Mouse (Mus musculus): ENCODE measurements around the gene Primpol. TPM values are rescaled to one million over a fixed set of nuclear protein-coding genes. Genes with fewer than 3 reads are reported as not detected.

Gene Primpol
- polyA plus RNA-seq, 1 experiment from 2014 or later: 10.0 TPM

DNA sequence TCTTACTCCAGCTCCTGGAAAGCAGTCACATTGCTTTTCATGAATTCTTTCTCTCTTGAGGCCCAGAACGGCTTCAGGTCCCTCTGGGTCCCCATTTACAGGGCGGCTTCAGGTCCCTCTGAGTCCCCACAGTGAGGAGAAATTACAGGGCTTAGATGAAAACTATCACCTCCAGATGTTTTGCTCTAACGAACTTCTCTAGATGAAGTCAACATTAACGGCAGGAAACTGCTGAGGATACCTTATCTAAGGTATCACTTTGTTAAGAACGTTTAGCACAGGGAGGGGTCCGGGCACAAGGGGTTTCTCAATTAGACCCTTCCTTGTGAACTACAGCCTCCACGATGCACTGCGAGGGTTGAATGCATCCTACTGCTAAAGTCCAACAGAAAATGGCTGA is 1.1 kb downstream of the Primpol start:
- Histone ChIP-seq H3K4me3 (ENCODE audit: low read depth, low read length) (no peak overlapping the region; the same call in 1 of the 2 replicates), H3K36me3 (ENCODE audit: control insufficient read depth, insufficient read depth, low read length) (no peaks in the 10 kb centered on the region), H3K9ac (ENCODE audit: low read depth, low read length) (no peak overlapping the region), H3K27ac (replicated peaks; ENCODE audit: low read depth, low read length) (no peak overlapping the region), H3K4me1 (ENCODE audit: control insufficient read depth, insufficient read depth, low read length) (peaks cover 19% of the 10 kb centered on the region), H3K27me3 (replicated peaks; ENCODE audit: control insufficient read depth, insufficient read depth, low read length) (no peaks in the 10 kb centered on the region), H3K9me3 (ENCODE audit: control insufficient read depth, low read length) (no peaks in the 10 kb centered on the region), H3K4me2 (ENCODE audit: low read depth, low read length) (peak overlapping the region; percentile 68)
- 78% methylated on average over 8 of the region's 8 CpGs for WGBS
- no peak for DNase-seq (ENCODE audit: low spot score)
- ATAC-seq (ENCODE audit: low read depth): no peak

DNA sequence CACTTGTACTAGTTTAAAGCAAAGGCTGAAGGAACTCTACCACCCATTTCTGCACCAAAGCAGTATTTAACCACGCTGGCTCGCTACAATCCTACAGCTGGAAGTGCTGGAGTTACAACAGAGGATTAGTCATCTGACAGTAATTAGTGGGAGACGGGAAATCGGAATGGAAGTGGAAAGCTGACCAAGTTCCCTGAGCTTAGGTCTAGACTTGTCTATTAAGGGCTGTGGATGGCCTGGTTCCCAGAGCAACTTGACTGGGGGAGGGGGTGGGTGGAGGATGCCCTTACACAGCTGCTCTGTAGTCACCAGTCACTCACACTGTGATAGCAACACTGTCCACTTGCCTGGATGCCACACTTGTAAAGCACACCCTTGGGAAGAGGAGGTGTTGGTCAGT is 3.6 kb downstream of the Primpol start:
- Histone ChIP-seq H3K9me3 (ENCODE audit: control insufficient read depth, low read length) (no peaks in the 10 kb centered on the region), H3K27me3 (replicated peaks; ENCODE audit: control insufficient read depth, insufficient read depth, low read length) (no peaks in the 10 kb centered on the region), H3K36me3 (ENCODE audit: control insufficient read depth, insufficient read depth, low read length) (0 out of 2 replicates have a peak, but pooled peaks cover 6% of the 10 kb centered on the region), H3K4me2 (ENCODE audit: low read depth, low read length) (peak overlapping the region; percentile 20; the same call in 1 of the 2 replicates), H3K4me1 (ENCODE audit: control insufficient read depth, insufficient read depth, low read length) (peaks cover 12% of the 10 kb centered on the region), H3K9ac (ENCODE audit: low read depth, low read length) (no peak overlapping the region; the same call in 1 of the 2 replicates), H3K27ac (replicated peaks; ENCODE audit: low read depth, low read length) (peak overlapping the region; percentile 75), H3K4me3 (ENCODE audit: low read depth, low read length) (no peak overlapping the region)
- WGBS: 19% methylated on average over 4 of the region's 4 CpGs
- ATAC-seq (ENCODE audit: low read depth): peak; percentile 9; the same call in 1 of the 2 replicates
- DNase-seq (ENCODE audit: low spot score): peak; percentile 82

DNA sequence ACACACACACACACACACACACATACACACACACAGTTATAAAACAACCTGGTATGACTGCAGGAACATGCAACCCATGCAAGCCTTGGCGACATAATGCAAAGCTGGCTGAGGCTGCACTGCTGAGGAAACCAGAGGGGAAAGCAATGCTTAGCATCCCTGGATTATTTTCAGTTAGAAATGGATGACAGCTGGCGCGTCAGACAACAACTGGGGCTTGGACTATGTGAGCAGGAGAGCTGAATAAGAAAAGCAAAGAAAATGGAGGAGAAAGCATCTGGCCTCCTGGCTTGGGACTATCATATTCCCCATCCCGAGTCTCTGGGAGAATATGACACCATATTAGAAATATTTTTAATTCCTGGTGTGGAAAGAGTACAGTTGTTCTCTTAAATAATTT is 4.1 kb downstream of the Primpol start:
- H3K36me3 ChIP-seq (ENCODE audit: control insufficient read depth, insufficient read depth, low read length): 0 out of 2 replicates have a peak, but pooled peaks cover 6% of the 10 kb centered on the region
- peaks cover 12% of the 10 kb centered on the region for H3K4me1 ChIP-seq (ENCODE audit: control insufficient read depth, insufficient read depth, low read length)
- H3K27me3 ChIP-seq (replicated peaks; ENCODE audit: control insufficient read depth, insufficient read depth, low read length): no peaks in the 10 kb centered on the region
- WGBS: 26% methylated on average over 4 of the region's 4 CpGs
- DNase-seq (ENCODE audit: low spot score) (peak; percentile 84), ATAC-seq (ENCODE audit: low read depth) (peak; percentile 28)
- H3K9ac ChIP-seq (ENCODE audit: low read depth, low read length): no peak overlapping the region
- H3K9me3 ChIP-seq (ENCODE audit: control insufficient read depth, low read length): no peaks in the 10 kb centered on the region
- H3K4me3 ChIP-seq (ENCODE audit: low read depth, low read length): no peak overlapping the region
- H3K4me2 ChIP-seq (ENCODE audit: low read depth, low read length): 0 out of 2 replicates have a peak overlapping the region, but pooled peaks have one; percentile 20
- H3K27ac ChIP-seq (replicated peaks; ENCODE audit: low read depth, low read length): peak overlapping the region; percentile 75

DNA sequence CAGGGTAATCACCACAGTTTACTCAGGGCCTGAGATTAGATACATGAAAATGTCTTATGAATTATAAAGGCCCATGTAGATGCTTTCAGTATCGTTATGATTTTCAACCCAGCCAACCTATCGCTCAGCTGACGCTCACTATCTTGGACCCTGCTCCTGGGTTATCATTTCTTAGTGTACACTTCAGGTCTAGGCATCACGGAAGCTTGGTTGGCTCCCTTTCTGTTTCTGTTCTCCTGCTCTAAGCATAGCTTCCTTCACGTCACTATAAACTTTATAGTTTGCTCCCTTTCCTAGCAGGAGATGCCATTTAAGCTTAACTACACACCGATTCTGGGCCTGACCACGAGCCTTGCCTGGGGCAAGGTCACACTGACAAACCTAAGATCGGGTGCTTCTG is 5.5 kb downstream of the Primpol start:
- DNase-seq (ENCODE audit: low spot score) (no peak), ATAC-seq (ENCODE audit: low read depth) (no peak)
- WGBS: 85% methylated on average over 8 of the region's 8 CpGs
- Histone ChIP-seq H3K27me3 (replicated peaks; ENCODE audit: control insufficient read depth, insufficient read depth, low read length) (no peaks in the 10 kb centered on the region), H3K9ac (ENCODE audit: low read depth, low read length) (no peak overlapping the region), H3K4me3 (ENCODE audit: low read depth, low read length) (no peak overlapping the region), H3K4me2 (ENCODE audit: low read depth, low read length) (no peak overlapping the region), H3K36me3 (ENCODE audit: control insufficient read depth, insufficient read depth, low read length) (0 out of 2 replicates have a peak, but pooled peaks cover 6% of the 10 kb centered on the region), H3K9me3 (ENCODE audit: control insufficient read depth, low read length) (no peaks in the 10 kb centered on the region), H3K27ac (replicated peaks; ENCODE audit: low read depth, low read length) (no peak overlapping the region), H3K4me1 (ENCODE audit: control insufficient read depth, insufficient read depth, low read length) (peaks cover 12% of the 10 kb centered on the region)

DNA sequence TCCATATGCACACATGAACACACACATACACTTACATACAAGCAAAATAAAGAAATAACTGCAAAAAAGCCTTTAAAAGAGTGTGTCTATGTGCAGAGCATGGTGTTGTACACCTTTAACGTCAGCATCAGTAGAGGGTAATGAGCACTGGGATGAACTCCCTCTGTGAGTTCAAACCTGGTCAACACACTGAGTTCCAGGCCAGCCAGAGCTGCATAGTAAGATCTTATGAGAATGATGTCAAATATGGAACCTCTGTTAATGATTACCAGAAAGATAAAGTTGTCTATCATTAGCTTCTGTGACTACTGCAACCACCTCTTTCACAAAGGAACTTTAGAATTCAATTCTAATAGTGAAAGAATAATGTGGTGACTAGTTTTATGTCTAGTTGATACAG is 10.1 kb downstream of the Primpol start:
- H3K9ac ChIP-seq (ENCODE audit: low read depth, low read length): no peak overlapping the region
- no peak overlapping the region for H3K4me3 ChIP-seq (ENCODE audit: low read depth, low read length)
- H3K4me1 ChIP-seq (ENCODE audit: control insufficient read depth, insufficient read depth, low read length): no peaks in the 10 kb centered on the region
- no peak overlapping the region for H3K4me2 ChIP-seq (ENCODE audit: low read depth, low read length)
- no peak for ATAC-seq (ENCODE audit: low read depth)
- H3K27ac ChIP-seq (replicated peaks; ENCODE audit: low read depth, low read length): no peak overlapping the region
- peaks cover 13% of the 10 kb centered on the region for H3K36me3 ChIP-seq (ENCODE audit: control insufficient read depth, insufficient read depth, low read length)
- no peak for DNase-seq (ENCODE audit: low spot score)
- no peaks in the 10 kb centered on the region for H3K9me3 ChIP-seq (ENCODE audit: control insufficient read depth, low read length)
- no peaks in the 10 kb centered on the region for H3K27me3 ChIP-seq (replicated peaks; ENCODE audit: control insufficient read depth, insufficient read depth, low read length)
- WGBS: 75% methylated on average over 1 of the region's 1 CpGs

DNA sequence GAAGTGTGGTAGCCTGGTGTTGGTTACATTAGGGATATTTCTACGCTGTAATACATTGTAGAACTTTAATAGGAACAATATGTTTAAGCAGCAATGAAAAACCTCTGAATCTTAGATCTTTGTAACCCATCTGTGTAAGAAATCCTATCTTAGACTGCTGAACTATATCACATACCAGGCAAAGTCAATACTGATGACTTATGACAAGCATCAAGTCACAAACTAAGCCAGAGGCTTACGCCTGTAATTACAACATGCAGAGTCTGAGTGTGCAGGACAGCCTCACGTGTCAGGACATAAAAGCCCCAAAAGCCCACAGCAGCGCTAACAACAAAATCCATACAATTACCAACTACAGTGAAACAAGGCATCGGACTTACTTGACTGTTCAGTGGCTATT is 13.4 kb downstream of the Primpol start:
- whole genome bisulfite sequencing: 40% methylated on average over 5 of the region's 5 CpGs
- no peak overlapping the region for H3K4me3 ChIP-seq (ENCODE audit: low read depth, low read length)
- no peaks in the 10 kb centered on the region for H3K27me3 ChIP-seq (replicated peaks; ENCODE audit: control insufficient read depth, insufficient read depth, low read length)
- H3K4me2 ChIP-seq (ENCODE audit: low read depth, low read length): no peak overlapping the region
- H3K36me3 ChIP-seq (ENCODE audit: control insufficient read depth, insufficient read depth, low read length): peaks cover 16% of the 10 kb centered on the region
- H3K9me3 ChIP-seq (ENCODE audit: control insufficient read depth, low read length): no peaks in the 10 kb centered on the region
- H3K9ac ChIP-seq (ENCODE audit: low read depth, low read length): no peak overlapping the region
- no peak overlapping the region for H3K27ac ChIP-seq (replicated peaks; ENCODE audit: low read depth, low read length)
- peak; percentile 45 for DNase-seq (ENCODE audit: low spot score)
- no peaks in the 10 kb centered on the region for H3K4me1 ChIP-seq (ENCODE audit: control insufficient read depth, insufficient read depth, low read length)
- peak; percentile 70; the same call in 1 of the 2 replicates for ATAC-seq (ENCODE audit: low read depth)

DNA sequence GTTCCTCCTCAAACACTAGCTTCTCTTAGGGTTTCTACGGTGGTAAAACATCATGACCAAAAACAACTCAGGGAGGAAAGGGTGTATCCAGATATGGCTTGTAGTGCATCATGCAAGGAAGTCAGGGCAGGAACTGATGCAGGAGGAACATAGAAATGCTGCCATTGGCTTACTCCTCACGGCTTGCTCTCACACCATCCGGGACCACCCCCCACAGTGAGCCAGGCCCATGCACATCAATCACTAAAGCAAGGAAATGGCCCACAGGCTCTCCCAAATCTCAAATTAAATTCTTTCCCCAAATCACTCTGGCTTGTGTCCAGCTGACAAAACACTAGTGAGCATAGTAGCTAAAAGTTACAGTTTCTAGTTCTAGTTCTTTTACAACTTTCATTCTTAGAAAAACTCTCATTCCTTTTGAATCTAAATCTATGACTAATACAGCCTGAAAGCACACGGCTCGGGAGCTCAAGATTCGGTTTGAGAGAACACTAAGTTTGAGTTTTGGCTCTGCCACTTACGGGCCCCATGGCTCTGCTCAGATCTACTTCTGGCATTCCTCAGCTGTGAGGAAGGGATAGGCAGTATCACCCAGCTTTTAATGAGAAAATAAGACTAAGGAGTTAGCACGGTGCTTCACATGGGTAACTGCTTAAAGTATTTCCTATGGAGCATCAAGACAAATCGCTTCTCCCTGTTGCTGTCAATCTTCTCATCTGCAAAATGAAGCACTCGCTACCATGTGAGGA is 15.9 kb downstream of the Primpol start:
- 42% methylated on average over 10 of the region's 10 CpGs for WGBS
- H3K27me3 ChIP-seq (replicated peaks; ENCODE audit: control insufficient read depth, insufficient read depth, low read length): no peaks in the 10 kb centered on the region
- H3K27ac ChIP-seq (replicated peaks; ENCODE audit: low read depth, low read length): peak overlapping the region; percentile 8; the same call in 1 of the 2 replicates
- H3K4me3 ChIP-seq (ENCODE audit: low read depth, low read length): no peak overlapping the region
- no peak for ATAC-seq (ENCODE audit: low read depth)
- H3K4me1 ChIP-seq (ENCODE audit: control insufficient read depth, insufficient read depth, low read length): no peaks in the 10 kb centered on the region
- H3K36me3 ChIP-seq (ENCODE audit: control insufficient read depth, insufficient read depth, low read length): peaks cover 20% of the 10 kb centered on the region
- DNase-seq (ENCODE audit: low spot score): peak; percentile 26
- no peak overlapping the region for H3K9ac ChIP-seq (ENCODE audit: low read depth, low read length)
- H3K4me2 ChIP-seq (ENCODE audit: low read depth, low read length): no peak overlapping the region
- no peaks in the 10 kb centered on the region for H3K9me3 ChIP-seq (ENCODE audit: control insufficient read depth, low read length)

DNA sequence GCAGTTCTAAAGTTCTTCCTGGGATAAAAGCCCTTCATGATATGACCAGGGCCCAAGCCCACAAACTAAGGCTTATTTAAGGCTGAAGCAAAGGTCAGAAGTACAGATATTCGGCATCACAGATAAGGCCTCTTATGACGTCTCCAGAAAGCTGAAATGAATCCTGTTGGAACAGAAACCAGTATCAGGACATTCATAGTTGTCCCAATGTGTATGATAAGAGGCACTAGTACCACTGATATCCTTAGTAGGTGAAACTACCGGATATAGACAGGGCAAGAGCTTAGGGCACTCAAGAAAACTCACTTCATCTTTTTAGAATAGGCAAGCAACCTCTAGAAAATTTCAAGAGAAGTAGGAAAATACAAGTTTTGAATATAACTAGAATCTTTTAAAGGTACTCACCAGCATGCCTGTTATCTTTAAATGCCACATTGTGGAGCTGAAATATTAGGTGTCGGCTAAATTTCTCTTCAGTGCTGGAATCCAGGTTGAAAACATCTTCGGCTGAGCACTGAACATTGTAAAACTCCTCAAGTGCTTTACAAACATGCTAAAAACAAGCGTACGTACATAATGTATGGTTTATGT is 17.6 kb downstream of the Primpol start:
- no peak overlapping the region for H3K27ac ChIP-seq (replicated peaks; ENCODE audit: low read depth, low read length)
- no peak overlapping the region for H3K9ac ChIP-seq (ENCODE audit: low read depth, low read length)
- no peaks in the 10 kb centered on the region for H3K9me3 ChIP-seq (ENCODE audit: control insufficient read depth, low read length)
- H3K36me3 ChIP-seq (ENCODE audit: control insufficient read depth, insufficient read depth, low read length): peaks cover 12% of the 10 kb centered on the region; the same call in 1 of the 2 replicates
- H3K4me3 ChIP-seq (ENCODE audit: low read depth, low read length): no peak overlapping the region
- DNase-seq (ENCODE audit: low spot score) (no peak), ATAC-seq (ENCODE audit: low read depth) (no peak)
- 89% methylated on average over 7 of the region's 7 CpGs for WGBS
- no peak overlapping the region for H3K4me2 ChIP-seq (ENCODE audit: low read depth, low read length)
- H3K27me3 ChIP-seq (replicated peaks; ENCODE audit: control insufficient read depth, insufficient read depth, low read length): no peaks in the 10 kb centered on the region
- H3K4me1 ChIP-seq (ENCODE audit: control insufficient read depth, insufficient read depth, low read length): no peaks in the 10 kb centered on the region

Measured in embryonic facial prominence, embryonic 14.5 days (tissue).